Mouse (Mus musculus) kidney, embryonic 14.5 days (tissue): ENCODE measurements at regions not wholly inside any gene's neighbourhood (a gene's known extent, or its start where the extent isn't known, plus 50 kb on each side); places are given as distances from the start of the nearest gene placed in this dataset.

Experiments
- ATAC-seq: fragments of 200-750 bp; cut with Nextera tagmentation; 2 replicates; pipeline ENCODE4 v1.8.0; 2017; ENCODE audit warnings: moderate number of reproducible peaks, mild to moderate bottlenecking, moderate TSS enrichment, moderate library complexity; ENCODE audit not compliant: low FRiP score, low TSS enrichment
- H3K27ac ChIP-seq: fragments of 300-500 bp; sonication (generic); 2 replicates; pipeline ENCODE4 v1.5.1; 2014; ENCODE audit warnings: low read depth, mild to moderate bottlenecking, low read length, moderate library complexity, mixed read lengths
- H3K27me3 ChIP-seq: fragments of 300-500 bp; sonication (generic); 2 replicates; pipeline ENCODE4 v1.6.1; 2014; ENCODE audit warnings: mild to moderate bottlenecking, low read length; ENCODE audit not compliant: control insufficient read depth, insufficient read depth
- H3K36me3 ChIP-seq: fragments of 300-500 bp; sonication (generic); 2 replicates; pipeline ENCODE4 v1.6.1; 2014; ENCODE audit warnings: low read length, mixed read lengths; ENCODE audit not compliant: control insufficient read depth, insufficient read depth
- H3K4me1 ChIP-seq: fragments of 300-500 bp; sonication (generic); 2 replicates; pipeline ENCODE4 v1.6.1; 2014; ENCODE audit warnings: low read length, mixed read lengths; ENCODE audit not compliant: control insufficient read depth, insufficient read depth
- H3K4me2 ChIP-seq: fragments of 300-500 bp; sonication (generic); replicated peaks from 2 replicates; pipeline ENCODE4 v1.6.1; 2014; ENCODE audit warnings: low read depth, mild to moderate bottlenecking, low read length
- H3K4me3 ChIP-seq: fragments of 300-500 bp; sonication (generic); 2 replicates; pipeline ENCODE4 v1.5.1; 2014; ENCODE audit warnings: mild to moderate bottlenecking, low read length
- H3K9ac ChIP-seq: fragments of 300-500 bp; sonication (generic); 2 replicates; pipeline ENCODE4 v1.6.1; 2014; ENCODE audit warnings: low read depth, mild to moderate bottlenecking, low read length, moderate library complexity
- H3K9me3 ChIP-seq: fragments of 300-500 bp; sonication (generic); 2 replicates; pipeline ENCODE4 v1.6.1; 2016; ENCODE audit warnings: low read length; ENCODE audit not compliant: control insufficient read depth
- WGBS: fragments of 180-500 bp; shearing (Covaris S2); extraction: QIAGEN DNeasy Blood & Tissue Kit; methylation state at CpG from one replicate; pipeline ENCODE4 v1.1.7; 2014; 5-methylcytosine and 5-hydroxymethylcytosine counted together

DNA sequence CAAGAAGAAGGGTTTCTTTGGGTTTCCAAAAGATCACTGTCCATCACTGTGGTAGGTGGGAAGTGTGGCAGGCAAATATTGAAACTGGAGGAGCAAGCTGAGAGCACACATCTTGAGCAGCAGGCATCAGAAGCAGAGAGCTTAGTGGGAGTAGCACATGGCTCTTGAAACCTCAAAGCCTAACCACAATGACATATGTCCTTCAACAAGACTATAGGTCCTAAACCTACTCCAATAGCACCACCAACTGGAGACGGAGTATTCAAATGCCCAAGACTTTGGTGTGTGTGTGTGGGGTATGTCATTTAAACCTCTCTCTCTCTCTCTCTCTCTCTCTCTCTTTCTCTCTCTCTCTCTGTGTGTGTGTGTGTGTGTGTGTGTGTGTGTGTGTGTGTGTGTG, 88.1 kb upstream of the Sash1 start:
- WGBS: 50% methylated on average over 1 of the region's 1 CpGs
- Histone ChIP-seq H3K4me2 (no peak overlapping the region), H3K4me3 (no peak overlapping the region), H3K36me3 (no peaks in the 10 kb centered on the region), H3K9ac (no peak overlapping the region), H3K27ac (no peak overlapping the region), H3K9me3 (no peaks in the 10 kb centered on the region), H3K27me3 (no peaks in the 10 kb centered on the region), H3K4me1 (no peaks in the 10 kb centered on the region; the same call in none of the 2 replicates)
- ATAC-seq: no peak

GRCm38 (mm10) chr10:8972789-8973551, 87.1 kb upstream of the Sash1 start:
- Histone ChIP-seq H3K36me3 (no peaks in the 10 kb centered on the region), H3K27ac (no peak overlapping the region), H3K27me3 (no peaks in the 10 kb centered on the region), H3K4me2 (no peak overlapping the region), H3K4me1 (peaks cover 6% of the 10 kb centered on the region), H3K9me3 (no peaks in the 10 kb centered on the region), H3K9ac (no peak overlapping the region), H3K4me3 (no peak overlapping the region)
- no peak for ATAC-seq
- WGBS: 67% methylated on average over 8 of the region's 8 CpGs

DNA sequence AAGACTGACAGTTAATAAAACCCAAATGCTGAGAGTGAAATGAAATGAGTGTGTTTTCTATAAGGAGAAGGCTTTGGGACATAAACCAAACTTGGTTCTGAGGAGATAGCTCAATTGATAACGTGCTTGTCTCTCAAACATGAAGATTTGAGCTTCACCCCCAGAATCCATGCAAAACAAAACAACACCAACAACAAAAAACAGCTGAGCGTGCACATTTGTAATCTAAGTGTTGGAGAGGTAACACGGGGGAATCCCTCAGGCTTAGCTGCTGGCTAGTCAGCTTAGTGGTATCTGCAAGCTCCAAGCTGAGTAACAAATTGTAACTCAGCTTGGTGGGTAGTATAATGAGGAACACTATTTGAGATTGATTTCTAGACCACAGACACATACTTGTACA, 84.9 kb upstream of the Sash1 start:
- 67% methylated on average over 3 of the region's 3 CpGs for WGBS

GRCm38 (mm10) chr10:8969586-8969985, 83.7 kb upstream of the Sash1 start:
- H3K4me2 ChIP-seq: no peak overlapping the region
- H3K9me3 ChIP-seq: no peaks in the 10 kb centered on the region
- H3K4me3 ChIP-seq: no peak overlapping the region
- no peak overlapping the region for H3K9ac ChIP-seq
- ATAC-seq: no peak
- H3K27ac ChIP-seq: no peak overlapping the region; the same call in 1 of the 2 replicates
- H3K36me3 ChIP-seq: no peaks in the 10 kb centered on the region
- H3K27me3 ChIP-seq: no peaks in the 10 kb centered on the region
- peaks cover 13% of the 10 kb centered on the region for H3K4me1 ChIP-seq

More for the DNA sequence above, 84.9 kb upstream of the Sash1 start:
- no peak overlapping the region for H3K4me3 ChIP-seq
- peaks cover 13% of the 10 kb centered on the region for H3K4me1 ChIP-seq
- no peak overlapping the region for H3K9ac ChIP-seq
- no peak for ATAC-seq
- H3K4me2 ChIP-seq: no peak overlapping the region
- no peaks in the 10 kb centered on the region for H3K36me3 ChIP-seq
- no peaks in the 10 kb centered on the region for H3K9me3 ChIP-seq
- H3K27me3 ChIP-seq: no peaks in the 10 kb centered on the region
- no peak overlapping the region for H3K27ac ChIP-seq

GRCm38 (mm10) chr10:8969016-8969415, 83.1 kb upstream of the Sash1 start:
- no peak overlapping the region for H3K4me3 ChIP-seq
- H3K27ac ChIP-seq: no peak overlapping the region; the same call in 1 of the 2 replicates
- no peak for ATAC-seq
- no peak overlapping the region for H3K4me2 ChIP-seq
- no peaks in the 10 kb centered on the region for H3K27me3 ChIP-seq
- H3K36me3 ChIP-seq: no peaks in the 10 kb centered on the region
- no peak overlapping the region for H3K9ac ChIP-seq
- no peaks in the 10 kb centered on the region for H3K9me3 ChIP-seq
- peaks cover 13% of the 10 kb centered on the region for H3K4me1 ChIP-seq
- WGBS: 77% methylated on average over 5 of the region's 5 CpGs

GRCm38 (mm10) chr10:8968276-8968923, 82.5 kb upstream of the Sash1 start:
- H3K4me2 ChIP-seq: no peak overlapping the region
- no peaks in the 10 kb centered on the region for H3K36me3 ChIP-seq
- H3K27me3 ChIP-seq: no peaks in the 10 kb centered on the region
- WGBS: 35% methylated on average over 8 of the region's 8 CpGs
- no peaks in the 10 kb centered on the region for H3K9me3 ChIP-seq
- peak; percentile 59 for ATAC-seq
- H3K9ac ChIP-seq: no peak overlapping the region
- peak overlapping the region; percentile 71; the same call in 1 of the 2 replicates for H3K27ac ChIP-seq
- peaks cover 13% of the 10 kb centered on the region for H3K4me1 ChIP-seq
- H3K4me3 ChIP-seq: no peak overlapping the region

DNA sequence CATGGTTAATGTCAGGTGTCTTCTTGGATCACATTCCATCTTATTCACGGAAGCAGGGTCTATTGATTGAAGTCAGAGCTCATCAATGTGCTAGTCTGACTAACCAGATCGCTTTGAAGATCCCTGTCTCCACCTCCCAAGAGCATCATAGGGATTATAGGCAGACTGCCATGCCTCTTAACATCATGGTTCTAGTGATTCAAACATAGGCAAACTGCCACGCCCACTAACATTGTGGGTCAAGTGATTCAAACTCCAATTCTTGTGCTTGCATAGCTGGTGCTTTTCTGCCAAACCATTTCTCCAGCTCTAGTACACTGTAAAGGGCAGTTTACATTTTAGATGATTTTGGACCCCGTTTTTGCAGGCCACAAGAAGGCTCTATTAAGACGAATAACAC, 77.1 kb upstream of the Sash1 start:
- H3K36me3 ChIP-seq: no peaks in the 10 kb centered on the region
- no peaks in the 10 kb centered on the region for H3K9me3 ChIP-seq
- no peak overlapping the region for H3K4me3 ChIP-seq
- no peaks in the 10 kb centered on the region for H3K27me3 ChIP-seq
- WGBS: 85% methylated on average over 5 of the region's 5 CpGs
- no peak for ATAC-seq
- no peak overlapping the region for H3K9ac ChIP-seq
- H3K4me1 ChIP-seq: peaks cover 6% of the 10 kb centered on the region; the same call in 1 of the 2 replicates
- no peak overlapping the region for H3K27ac ChIP-seq
- H3K4me2 ChIP-seq: no peak overlapping the region

- Histone ChIP-seq H3K27me3 (no peaks in the 10 kb centered on the region), H3K4me2 (no peak overlapping the region), H3K4me1 (no peaks in the 10 kb centered on the region), H3K9me3 (no peaks in the 10 kb centered on the region), H3K9ac (no peak overlapping the region), H3K36me3 (no peaks in the 10 kb centered on the region), H3K4me3 (no peak overlapping the region), H3K27ac (no peak overlapping the region)
- WGBS: 79% methylated on average over 10 of the region's 10 CpGs
- no peak for ATAC-seq
These were observed 75.2 kb upstream of the Sash1 start for GRCm38 (mm10) chr10:8960964-8961675.
